Mouse (Mus musculus) kidney, postnatal 0 days (tissue): Measurements from ENCODE around the gene Catsper4. TPM values are rescaled to one million over a fixed set of nuclear protein-coding genes. Genes with fewer than 3 reads are reported as not detected.

Source experiments
- ATAC-seq: fragments of 200-750 bp; cut with Nextera tagmentation; replicated peaks from 2 replicates; pipeline ENCODE4 v1.8.0; 2017; ENCODE audit warnings: low read depth, moderate number of reproducible peaks, moderate TSS enrichment, moderate library complexity; ENCODE audit not compliant: low FRiP score
- DNase-seq: peaks from one replicate; pipeline ENCODE4 v3.0.0-alpha.2; 2016; ENCODE audit warnings: low spot score
- H3K27ac ChIP-seq: fragments of 300-500 bp; sonication (generic); 2 replicates; pipeline ENCODE4 v1.5.1; 2014; ENCODE audit warnings: mild to moderate bottlenecking
- H3K27me3 ChIP-seq: fragments of 300-500 bp; sonication (generic); 2 replicates; pipeline ENCODE4 v1.6.1; 2014; ENCODE audit warnings: low read length, mixed read lengths; ENCODE audit not compliant: insufficient read depth
- H3K36me3 ChIP-seq: fragments of 300-500 bp; sonication (generic); 2 replicates; pipeline ENCODE4 v1.6.1; 2014; ENCODE audit warnings: low read length, mixed read lengths; ENCODE audit not compliant: insufficient read depth
- H3K4me1 ChIP-seq: fragments of 300-500 bp; sonication (generic); replicated peaks from 2 replicates; pipeline ENCODE4 v1.6.1; 2014; ENCODE audit warnings: antibody characterized with exemption, low read length, mixed read lengths; ENCODE audit not compliant: insufficient read depth
- H3K4me2 ChIP-seq: fragments of 300-500 bp; sonication (generic); 2 replicates; pipeline ENCODE4 v1.6.1; 2014; ENCODE audit warnings: mild to moderate bottlenecking, low read length, moderate library complexity, mixed read lengths
- H3K4me3 ChIP-seq: fragments of 300-500 bp; sonication (generic); replicated peaks from 2 replicates; pipeline ENCODE4 v1.5.1; 2014; ENCODE audit warnings: low read depth, low read length
- H3K9ac ChIP-seq: fragments of 300-500 bp; sonication (generic); 2 replicates; pipeline ENCODE4 v1.6.1; 2014; ENCODE audit warnings: low read depth, low read length
- H3K9me3 ChIP-seq: fragments of 300-500 bp; sonication (generic); replicated peaks from 2 replicates; pipeline ENCODE4 v1.6.1; 2016; ENCODE audit warnings: low read length, inconsistent platforms, mixed read lengths
- CTCF ChIP-seq: IDR thresholded peaks from 2 replicates; pipeline ENCODE4 v1.5.1; 2016; ENCODE audit warnings: antibody characterized with exemption, low read depth, mild to moderate bottlenecking, moderate library complexity
- WGBS: fragments of 180-500 bp; shearing (Covaris S2); extraction: QIAGEN DNeasy Blood & Tissue Kit; methylation state at CpG from one replicate; pipeline ENCODE4 v1.1.7; 2014; 5-methylcytosine and 5-hydroxymethylcytosine counted together
- polyA plus RNA-seq: library from polyadenylated mRNA; unstranded; fragments of >200 nt; fragmentation: Nextera tagmentation; extraction: Ambion mirVana; gene quantifications from 2 replicates; pipeline ENCODE4 v1.2.1, GENCODE M21; 2015

Gene Catsper4
- polyA plus RNA-seq, 1 experiment from 2014 or later, result 0.42 TPM

- TF ChIP-seq CTCF, result no peak
- ATAC-seq (no peak), DNase-seq (no peak)
- WGBS, result 91% methylated on average over 17 of the region's 17 CpGs
- H3K4me3 ChIP-seq, result peak within 1 kb of the TSS; percentile 73; the same call in 1 of the 2 replicates
- no peak within 1 kb of the TSS for H3K27ac ChIP-seq
- peaks cover 13% of the 10 kb centered on the region for H3K4me1 ChIP-seq
- peak within 1 kb of the TSS; percentile 78; the same call in 1 of the 2 replicates for H3K9ac ChIP-seq
- H3K9me3 ChIP-seq, result no peaks in the 10 kb centered on the region
- H3K4me2 ChIP-seq, result peak within 1 kb of the TSS; percentile 98
- H3K27me3 ChIP-seq, result no peaks in the 10 kb centered on the region
- no peaks in the 10 kb centered on the region for H3K36me3 ChIP-seq
Observed at GRCm38 (mm10) chr4:134243516-134244250, 16.5 kb upstream of the Catsper4 start, which contains the start of gene E130218I03Rik. TSS of gene E130218I03Rik (plus strand) at chr4:134243662.

- 9% methylated on average over 10 of the region's 10 CpGs for WGBS
- H3K4me1 ChIP-seq, result 0 out of 2 replicates have a peak, but pooled peaks cover 3% of the 10 kb centered on the region
- ATAC-seq, result no peak
- peak overlapping the region; percentile 53 for H3K4me2 ChIP-seq
- DNase-seq, result no peak
- H3K9me3 ChIP-seq, result no peaks in the 10 kb centered on the region
- H3K36me3 ChIP-seq, result no peaks in the 10 kb centered on the region
- TF ChIP-seq CTCF, result no peak
- peak overlapping the region; percentile 34; the same call in 1 of the 2 replicates for H3K4me3 ChIP-seq
- no peaks in the 10 kb centered on the region for H3K27me3 ChIP-seq
- no peak overlapping the region for H3K27ac ChIP-seq
- no peak overlapping the region for H3K9ac ChIP-seq
Observed at GRCm38 (mm10) chr4:134238686-134239085, 11.5 kb upstream of the Catsper4 start.

GRCm38 (mm10) chr4:134238279-134238651 lies 11.1 kb upstream of the Catsper4 start, which contains the start of gene Cnksr1:
TSS of gene Cnksr1 (minus strand) at chr4:134238399.
- WGBS, result 2% methylated on average over 18 of the region's 18 CpGs
- peak; percentile 94 for ATAC-seq

GRCm38 (mm10) chr4:134237582-134238278 lies 10.5 kb upstream of the Catsper4 start:
- peak overlapping the region; percentile 68 for H3K27ac ChIP-seq
- no peak for DNase-seq
- H3K9me3 ChIP-seq, result no peaks in the 10 kb centered on the region
- peak overlapping the region; percentile 34 for H3K4me3 ChIP-seq
- WGBS, result 25% methylated on average over 19 of the region's 19 CpGs
- no peak for TF ChIP-seq CTCF
- H3K9ac ChIP-seq, result peak overlapping the region; percentile 50
- H3K36me3 ChIP-seq, result no peaks in the 10 kb centered on the region
- no peaks in the 10 kb centered on the region for H3K27me3 ChIP-seq
- H3K4me1 ChIP-seq, result 0 out of 2 replicates have a peak, but pooled peaks cover 3% of the 10 kb centered on the region
- H3K4me2 ChIP-seq, result peak overlapping the region; percentile 53
- ATAC-seq, result peak; percentile 18; the same call in 1 of the 2 replicates

More at GRCm38 (mm10) chr4:134238279-134238651, 11.1 kb upstream of the Catsper4 start, which contains the start of gene Cnksr1:
- Histone ChIP-seq H3K9me3 (no peaks in the 10 kb centered on the region), H3K4me3 (peak within 1 kb of the TSS; percentile 34), H3K4me1 (0 out of 2 replicates have a peak, but pooled peaks cover 3% of the 10 kb centered on the region), H3K27ac (peak within 1 kb of the TSS; percentile 68), H3K9ac (peak within 1 kb of the TSS; percentile 50), H3K36me3 (no peaks in the 10 kb centered on the region), H3K4me2 (peak within 1 kb of the TSS; percentile 53), H3K27me3 (no peaks in the 10 kb centered on the region)
- DNase-seq, result peak; percentile 59
- no peak for TF ChIP-seq CTCF

GRCm38 (mm10) chr4:134234876-134235275 lies 7.7 kb upstream of the Catsper4 start:
- ATAC-seq (no peak), DNase-seq (no peak)
- Histone ChIP-seq H3K27ac (no peak overlapping the region), H3K9me3 (no peaks in the 10 kb centered on the region), H3K4me2 (no peak overlapping the region), H3K27me3 (no peaks in the 10 kb centered on the region), H3K4me3 (no peak overlapping the region), H3K4me1 (0 out of 2 replicates have a peak, but pooled peaks cover 8% of the 10 kb centered on the region), H3K9ac (no peak overlapping the region), H3K36me3 (no peaks in the 10 kb centered on the region)
- 76% methylated on average over 5 of the region's 5 CpGs for WGBS
- no peak for TF ChIP-seq CTCF

- ATAC-seq (no peak), DNase-seq (no peak)
- no peaks in the 10 kb centered on the region for H3K36me3 ChIP-seq
- WGBS, result 25% methylated on average over 8 of the region's 8 CpGs
- no peaks in the 10 kb centered on the region for H3K27me3 ChIP-seq
- no peak for TF ChIP-seq CTCF
- H3K9me3 ChIP-seq, result no peaks in the 10 kb centered on the region
- no peak overlapping the region for H3K4me2 ChIP-seq
- no peak overlapping the region for H3K27ac ChIP-seq
- no peak overlapping the region for H3K9ac ChIP-seq
- 0 out of 2 replicates have a peak, but pooled peaks cover 4% of the 10 kb centered on the region for H3K4me1 ChIP-seq
- no peak overlapping the region for H3K4me3 ChIP-seq
Observed at GRCm38 (mm10) chr4:134230431-134230830, 3.2 kb upstream of the Catsper4 start.
